Mouse (Mus musculus) MEL (cell line): ENCODE data around the gene Foxp2. TPM values are rescaled to one million over a fixed set of nuclear protein-coding genes. Genes with fewer than 3 reads are reported as not detected.

Experiments
- DNase-seq: peaks from one replicate; pipeline ENCODE4 v3.0.0; 2011; ENCODE audit warnings: low read depth, low spot score
- H3K27ac ChIP-seq: 2 replicates; pipeline ENCODE4 v1.5.1; 2012; ENCODE audit warnings: low read depth, mild to moderate bottlenecking, control low read depth, low read length, moderate library complexity; ENCODE audit not compliant: control insufficient read depth
- H3K27me3 ChIP-seq, 2 experiments: fragments of 150-350 bp in 1 of 2; sonication (generic) in 1 of 2; 2 replicates each; pipeline ENCODE4 v1.6.1; 2012; ENCODE audit warnings: low read length in 2 of 2, mild to moderate bottlenecking in 2 of 2, improper control_type of control experiment in 1 of 2, moderate library complexity in 1 of 2; ENCODE audit not compliant: insufficient read depth in 2 of 2, control insufficient read depth in 1 of 2
- H3K36me3 ChIP-seq, 2 experiments: 2 replicates each; pipeline ENCODE4 v1.6.1; 2012 to 2014; ENCODE audit warnings: low read length in 2 of 2, improper control_type of control experiment in 1 of 2, inconsistent platforms in 1 of 2, mild to moderate bottlenecking in 1 of 2; ENCODE audit not compliant: insufficient read depth in 2 of 2, control insufficient read depth in 1 of 2
- H3K4me1 ChIP-seq, 2 experiments: fragments of 150-350 bp in 1 of 2; sonication (generic) in 1 of 2; 2 replicates each; pipeline ENCODE4 v1.6.1; 2012; ENCODE audit warnings: low read length in 2 of 2, improper control_type of control experiment in 1 of 2, mild to moderate bottlenecking in 1 of 2; ENCODE audit not compliant: insufficient read depth in 2 of 2, control insufficient read depth in 1 of 2
- H3K4me3 ChIP-seq, 2 experiments: fragments of 150-350 bp in 1 of 2; sonication (generic) in 1 of 2; 2 replicates each; pipeline ENCODE4 v1.5.1; 2012; ENCODE audit warnings: low read depth in 2 of 2, low read length in 2 of 2, mild to moderate bottlenecking in 2 of 2, moderate library complexity in 2 of 2, control low read depth in 1 of 2, improper control_type of control experiment in 1 of 2; ENCODE audit not compliant: control insufficient read depth in 1 of 2, insufficient read depth in 1 of 2
- H3K79me2 ChIP-seq: 2 replicates; pipeline ENCODE4 v1.6.1; 2012; ENCODE audit warnings: mild to moderate bottlenecking, low read length, moderate library complexity; ENCODE audit not compliant: control insufficient read depth, poor library complexity, insufficient read depth
- H3K9ac ChIP-seq: 2 replicates; pipeline ENCODE4 v1.6.1; 2012; ENCODE audit warnings: low read depth, mild to moderate bottlenecking, control low read depth, low read length, moderate library complexity; ENCODE audit not compliant: control insufficient read depth, poor library complexity, severe bottlenecking
- H3K9me3 ChIP-seq: fragments of 150-350 bp; sonication (generic); replicated peaks from 2 replicates; pipeline ENCODE4 v1.6.1; 2012; ENCODE audit warnings: mild to moderate bottlenecking, low read length, improper control_type of control experiment, moderate library complexity; ENCODE audit not compliant: insufficient read depth
- BHLHE40 ChIP-seq: IDR thresholded peaks from 2 replicates; pipeline ENCODE4 v1.6.1; 2012; ENCODE audit warnings: low read depth, mild to moderate bottlenecking, inconsistent platforms, low read length, improper control_type of control experiment, borderline replicate concordance
- CHD2 ChIP-seq: IDR thresholded peaks from 2 replicates; pipeline ENCODE4 v1.6.1; 2011; ENCODE audit warnings: low read length, improper control_type of control experiment
- E2F4 ChIP-seq: IDR thresholded peaks from 2 replicates; pipeline ENCODE4 v1.6.1; 2011; ENCODE audit warnings: low read depth, low read length, improper control_type of control experiment, borderline replicate concordance
- ELF1 ChIP-seq: IDR thresholded peaks from 2 replicates; pipeline ENCODE4 v1.6.1; 2014; ENCODE audit warnings: low read depth, mild to moderate bottlenecking, inconsistent platforms, low read length, improper control_type of control experiment, moderate library complexity
- HCFC1 ChIP-seq: IDR thresholded peaks from 2 replicates; pipeline ENCODE4 v1.6.1; 2012; ENCODE audit warnings: low read depth, mild to moderate bottlenecking, inconsistent platforms, low read length, improper control_type of control experiment, moderate library complexity
- KAT2A ChIP-seq: conservative IDR thresholded peaks from 2 replicates; pipeline ENCODE4 v1.6.1; 2012; ENCODE audit warnings: low read depth, low read length, improper control_type of control experiment, inconsistent platforms
- MAFK ChIP-seq: IDR thresholded peaks from 2 replicates; pipeline ENCODE4 v1.6.1; 2011; ENCODE audit warnings: low read depth, mild to moderate bottlenecking, low read length, improper control_type of control experiment, borderline replicate concordance
- MXI1 ChIP-seq: IDR thresholded peaks from 2 replicates; pipeline ENCODE4 v1.6.1; 2011; ENCODE audit warnings: mild to moderate bottlenecking, low read depth, low read length, improper control_type of control experiment
- NELFE ChIP-seq: IDR thresholded peaks from 2 replicates; pipeline ENCODE4 v1.6.1; 2011; ENCODE audit warnings: low read depth, low read length, improper control_type of control experiment
- NRF1 ChIP-seq: IDR thresholded peaks from 2 replicates; pipeline ENCODE4 v1.6.1; 2014; ENCODE audit warnings: low read depth, mild to moderate bottlenecking, inconsistent platforms, low read length, improper control_type of control experiment, moderate library complexity; ENCODE audit not compliant: poor library complexity, insufficient read depth, severe bottlenecking
- POLR2A ChIP-seq, 2 experiments: IDR thresholded peaks; 2 replicates each; pipeline ENCODE4 v1.6.1; 2011 to 2012; ENCODE audit warnings: low read length in 2 of 2, mild to moderate bottlenecking in 2 of 2, control low read depth in 1 of 2, improper control_type of control experiment in 1 of 2, low read depth in 1 of 2, moderate library complexity in 1 of 2; ENCODE audit not compliant: control insufficient read depth in 1 of 2, insufficient read depth in 1 of 2, poor library complexity in 1 of 2
- TBP ChIP-seq: IDR thresholded peaks from 2 replicates; pipeline ENCODE4 v1.8.0; 2011; ENCODE audit warnings: low read depth, low read length, improper control_type of control experiment
- UBTF ChIP-seq: IDR thresholded peaks from 2 replicates; pipeline ENCODE4 v1.6.1; 2012; ENCODE audit warnings: low read depth, mild to moderate bottlenecking, inconsistent platforms, low read length, improper control_type of control experiment, moderate library complexity, borderline replicate concordance; ENCODE audit not compliant: insufficient read depth
- USF2 ChIP-seq, 2 experiments: IDR thresholded peaks; 2 replicates each; pipeline ENCODE4 v1.6.1; 2011 to 2012; ENCODE audit warnings: improper control_type of control experiment in 2 of 2, low read length in 2 of 2, borderline replicate concordance in 1 of 2, inconsistent platforms in 1 of 2, low read depth in 1 of 2, mild to moderate bottlenecking in 1 of 2; ENCODE audit not compliant: insufficient read depth in 1 of 2
- ZC3H11A ChIP-seq: IDR thresholded peaks from 2 replicates; pipeline ENCODE4 v1.6.1; 2012; ENCODE audit warnings: low read depth, mild to moderate bottlenecking, inconsistent platforms, low read length, improper control_type of control experiment
- polyA plus RNA-seq, 2 experiments: library from polyadenylated mRNA; stranded (reverse) in 1 of 2; unstranded in 1 of 2; fragments of >175 nt in 1 of 2; fragments of >200 nt in 1 of 2; gene quantifications; 2 replicates each; pipeline versions ENCODE4 v1.2.1 to v1.2.4; 2012; ENCODE audit warnings: low replicate concordance in 2 of 2, low read depth in 1 of 2; ENCODE audit not compliant: insufficient read length in 2 of 2, insufficient read depth in 1 of 2, missing spikeins in 1 of 2
- total RNA-seq: library from RNA; depleted of rRNA; stranded (reverse); fragments of 300-350 nt; gene quantifications from 2 replicates; pipeline ENCODE4 v1.2.3, GENCODE M21; 2012

The Foxp2 gene
- total and polyA plus RNA-seq, 3 experiments = not detected

DNA sequence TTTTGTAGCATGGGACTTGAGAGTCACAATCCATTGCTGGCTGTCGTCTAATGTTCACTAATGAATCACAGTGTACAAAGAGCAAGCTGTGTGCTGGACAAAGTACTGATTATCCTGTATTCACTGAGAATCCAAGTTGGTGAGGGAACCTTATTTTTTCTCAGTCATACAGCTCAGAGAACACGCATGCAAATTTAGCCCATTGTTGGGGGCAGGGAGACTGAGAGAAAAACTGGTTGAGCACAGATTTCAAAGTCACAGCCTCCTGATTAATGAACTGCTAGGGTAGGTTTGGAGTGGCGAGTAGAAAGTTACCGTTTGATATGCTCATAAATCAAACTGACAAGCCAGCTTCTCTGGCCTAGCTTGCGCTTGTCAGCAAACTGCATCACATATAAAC, 477.1 kb downstream of the Foxp2 start:
- H3K36me3 ChIP-seq = no peaks in the 10 kb centered on the region
- H3K4me3 ChIP-seq = no peak overlapping the region
- no peak overlapping the region for H3K9ac ChIP-seq
- no peaks in the 10 kb centered on the region for H3K79me2 ChIP-seq
- no peaks in the 10 kb centered on the region for H3K27me3 ChIP-seq
- H3K27ac ChIP-seq = no peak overlapping the region
- TF ChIP-seq ZC3H11A = no peak
- no peak for TF ChIP-seq NRF1
- TF ChIP-seq POLR2A (IDR thresholded peaks at IDR 0.05; ENCODE audit: control insufficient read depth in 1 of 2, insufficient read depth in 1 of 2, low read depth in 1 of 2, low read length in 2 of 2, poor library complexity in 1 of 2) = no peak
- no peak for TF ChIP-seq MXI1
- no peak for TF ChIP-seq BHLHE40
- TF ChIP-seq CHD2 = no peak
- TF ChIP-seq E2F4 = no peak
- no peak for TF ChIP-seq USF2 (IDR thresholded peaks at IDR 0.05; ENCODE audit: borderline replicate concordance in 1 of 2, insufficient read depth in 1 of 2, low read depth in 1 of 2, low read length in 2 of 2)
- no peak for TF ChIP-seq NELFE
- no peak for TF ChIP-seq HCFC1
- TF ChIP-seq TBP = no peak
- no peaks in the 10 kb centered on the region for H3K4me1 ChIP-seq
- no peaks in the 10 kb centered on the region for H3K9me3 ChIP-seq
- DNase-seq = no peak

DNA sequence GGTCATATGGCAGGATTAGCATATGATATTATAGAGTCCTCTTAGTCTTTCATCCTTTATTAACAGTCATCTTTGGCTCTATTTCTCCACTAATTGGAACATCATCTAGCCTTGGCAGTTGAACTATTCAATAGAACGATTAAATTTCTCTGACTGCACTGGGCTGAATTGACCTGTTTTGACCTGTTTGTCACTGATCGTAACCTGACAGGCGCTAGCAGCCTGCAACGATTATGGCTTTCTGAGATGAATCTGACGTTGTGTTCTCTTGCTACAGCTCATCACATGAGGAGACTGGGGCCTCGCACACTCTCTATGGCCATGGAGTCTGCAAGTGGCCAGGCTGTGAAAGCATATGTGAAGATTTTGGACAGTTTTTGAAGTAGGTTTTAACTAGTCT, 495.3 kb downstream of the Foxp2 start:
- Histone ChIP-seq H3K79me2 (no peaks in the 10 kb centered on the region), H3K4me3 (no peak overlapping the region), H3K9ac (no peak overlapping the region), H3K36me3 (no peaks in the 10 kb centered on the region), H3K4me1 (no peaks in the 10 kb centered on the region), H3K9me3 (no peaks in the 10 kb centered on the region), H3K27ac (no peak overlapping the region), H3K27me3 (no peaks in the 10 kb centered on the region)
- no peak for DNase-seq
- no peak for TF ChIP-seq MAFK
- TF ChIP-seq, all 39 proteins: peak for 0

DNA sequence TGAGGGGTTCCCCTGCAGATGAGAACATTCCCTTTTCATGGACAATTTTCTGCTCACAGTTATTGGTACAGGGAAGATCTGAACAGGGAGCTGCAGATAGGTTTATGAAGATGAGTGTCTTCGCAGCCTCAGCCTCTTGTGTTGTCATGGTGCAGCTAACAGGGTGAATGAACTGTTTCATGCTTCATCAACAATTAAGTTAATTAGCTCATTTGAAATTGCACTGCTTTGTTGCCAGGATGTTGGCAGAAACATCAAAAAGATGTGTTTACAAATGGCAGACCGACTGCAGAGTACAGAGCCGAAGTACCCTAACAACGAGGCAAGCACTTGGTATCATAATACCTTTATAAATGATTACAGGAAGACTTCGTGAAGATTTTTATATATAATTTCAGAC, 496.3 kb downstream of the Foxp2 start:
- Histone ChIP-seq H3K79me2 (no peaks in the 10 kb centered on the region), H3K9me3 (no peaks in the 10 kb centered on the region), H3K36me3 (no peaks in the 10 kb centered on the region), H3K27ac (no peak overlapping the region), H3K4me3 (no peak overlapping the region), H3K27me3 (no peaks in the 10 kb centered on the region), H3K9ac (no peak overlapping the region), H3K4me1 (no peaks in the 10 kb centered on the region)
- no peak for DNase-seq
- TF ChIP-seq ELF1 (no peak), HCFC1 (no peak), E2F4 (no peak), POLR2A (IDR thresholded peaks at IDR 0.05; ENCODE audit: control insufficient read depth in 1 of 2, insufficient read depth in 1 of 2, low read depth in 1 of 2, low read length in 2 of 2, poor library complexity in 1 of 2) (no peak), KAT2A (no peak), UBTF (no peak), CHD2 (no peak)
